Mouse (Mus musculus) neural tube, embryonic 13.5 days (tissue): ENCODE data around the gene Pcolce. TPM values are rescaled to one million over a fixed set of nuclear protein-coding genes. Genes with fewer than 3 reads are reported as not detected.
"Not testable (repeated sequence)": the region's sequence is repeated elsewhere in the genome, so short reads cannot be mapped to it uniquely, and the experiment has no call there.

ENCODE experiments used
- ATAC-seq: fragments of 200-750 bp; cut with Nextera tagmentation; 2 replicates; pipeline ENCODE4 v1.8.0; 2017; ENCODE audit warnings: low read depth, mild to moderate bottlenecking, moderate TSS enrichment, moderate library complexity
- H3K27ac ChIP-seq: fragments of 300-500 bp; sonication (generic); replicated peaks from 2 replicates; pipeline ENCODE4 v1.5.1; 2015; ENCODE audit warnings: moderate library complexity, mild to moderate bottlenecking, inconsistent platforms
- H3K27me3 ChIP-seq: fragments of 300-500 bp; sonication (generic); 2 replicates; pipeline ENCODE4 v1.6.1; 2015; ENCODE audit warnings: mild to moderate bottlenecking, inconsistent platforms
- H3K36me3 ChIP-seq: fragments of 300-500 bp; sonication (generic); 2 replicates; pipeline ENCODE4 v1.6.1; 2015; ENCODE audit warnings: mild to moderate bottlenecking, inconsistent platforms
- H3K4me1 ChIP-seq: fragments of 300-500 bp; sonication (generic); replicated peaks from 2 replicates; pipeline ENCODE4 v1.6.1; 2015; ENCODE audit warnings: inconsistent platforms
- H3K4me2 ChIP-seq: fragments of 300-500 bp; sonication (generic); 2 replicates; pipeline ENCODE4 v1.6.1; 2015; ENCODE audit warnings: inconsistent platforms, mild to moderate bottlenecking, moderate library complexity
- H3K4me3 ChIP-seq: fragments of 300-500 bp; sonication (generic); 2 replicates; pipeline ENCODE4 v1.5.1; 2015; ENCODE audit warnings: mild to moderate bottlenecking, inconsistent platforms
- H3K9ac ChIP-seq: fragments of 300-500 bp; sonication (generic); 2 replicates; pipeline ENCODE4 v1.6.1; 2015; ENCODE audit warnings: moderate library complexity, mild to moderate bottlenecking, inconsistent platforms
- H3K9me3 ChIP-seq: fragments of 300-500 bp; sonication (generic); 2 replicates; pipeline ENCODE4 v1.6.1; 2016; ENCODE audit warnings: inconsistent platforms
- WGBS: fragments of 180-500 bp; shearing (Covaris S2); methylation state at CpG from one replicate; pipeline ENCODE4 v1.1.7; 2015; 5-methylcytosine and 5-hydroxymethylcytosine counted together
- polyA plus RNA-seq: library from polyadenylated mRNA; unstranded; fragments of >200 nt; fragmentation: Nextera tagmentation; extraction: Ambion mirVana; gene quantifications from 2 replicates; pipeline ENCODE4 v1.2.1, GENCODE M21; 2015

Pcolce gene
- polyA plus RNA-seq, 1 experiment from 2014 or later = 42.7 TPM

- H3K9ac ChIP-seq = peak within 1 kb of the TSS; percentile 86
- H3K27me3 ChIP-seq = no peaks in the 10 kb centered on the region
- ATAC-seq = peak; percentile 98
- peaks cover 49% of the 10 kb centered on the region for H3K4me1 ChIP-seq
- WGBS = under 1% methylated on average over 45 of the region's 46 CpGs
- peak within 1 kb of the TSS; percentile 83 for H3K4me3 ChIP-seq
- no peaks in the 10 kb centered on the region for H3K9me3 ChIP-seq
- H3K27ac ChIP-seq = peak within 1 kb of the TSS; percentile 94
- H3K4me2 ChIP-seq = peak within 1 kb of the TSS; percentile 86
- H3K36me3 ChIP-seq = peaks cover 3% of the 10 kb centered on the region
These were observed 15.1 kb upstream of the Pcolce start, which contains the start of the genes Fbxo24, Lrch4 and Gm20605 for GRCm38 (mm10) chr5:137628498-137629305. Fbxo24 (minus strand) TSS chr5:137629002. Lrch4 (plus strand) TSS chr5:137629121. Gm20605 (plus strand) TSS chr5:137629175.

- peak overlapping the region; percentile 80 for H3K9ac ChIP-seq
- H3K27me3 ChIP-seq = no peaks in the 10 kb centered on the region
- H3K4me1 ChIP-seq = peaks cover 45% of the 10 kb centered on the region
- H3K9me3 ChIP-seq = no peaks in the 10 kb centered on the region; the same call in 1 of the 2 replicates
- no peaks in the 10 kb centered on the region for H3K36me3 ChIP-seq
- peak overlapping the region; percentile 65 for H3K4me2 ChIP-seq
- H3K27ac ChIP-seq = peak overlapping the region; percentile 93
- 3% methylated on average over 9 of the region's 9 CpGs for WGBS
- H3K4me3 ChIP-seq = peak overlapping the region; percentile 83
- no peak for ATAC-seq
These were observed 14.4 kb upstream of the Pcolce start for GRCm38 (mm10) chr5:137627991-137628390.

- peaks cover 11% of the 10 kb centered on the region for H3K4me1 ChIP-seq
- ATAC-seq = no peak
- H3K9me3 ChIP-seq = no peaks in the 10 kb centered on the region; the same call in 1 of the 2 replicates
- no peaks in the 10 kb centered on the region for H3K27me3 ChIP-seq
- H3K27ac ChIP-seq = no peak overlapping the region
- no peak overlapping the region for H3K9ac ChIP-seq
- H3K36me3 ChIP-seq = no peaks in the 10 kb centered on the region
- H3K4me2 ChIP-seq = no peak overlapping the region
- no peak overlapping the region for H3K4me3 ChIP-seq
- 88% methylated on average over 11 of the region's 11 CpGs for WGBS
These were observed 10.4 kb upstream of the Pcolce start for GRCm38 (mm10) chr5:137623937-137624530.

GRCm38 (mm10) chr5:137615347-137615746 is 1.8 kb upstream of the Pcolce start:
- Histone ChIP-seq H3K9me3 (no peaks in the 10 kb centered on the region), H3K9ac (no peak overlapping the region), H3K4me3 (no peak overlapping the region), H3K4me2 (no peak overlapping the region), H3K4me1 (peaks cover 5% of the 10 kb centered on the region; the same call in 1 of the 2 replicates), H3K27me3 (no peaks in the 10 kb centered on the region), H3K27ac (no peak overlapping the region), H3K36me3 (no peaks in the 10 kb centered on the region)
- ATAC-seq = no peak
- 89% methylated on average over 7 of the region's 7 CpGs for WGBS

- 88% methylated on average over 2 of the region's 2 CpGs for WGBS
- H3K27me3 ChIP-seq, ATAC-seq: not testable (repeated sequence)
These were observed 1.3 kb upstream of the Pcolce start for GRCm38 (mm10) chr5:137614921-137615320.

GRCm38 (mm10) chr5:137613076-137613475 is 508 bp downstream of the Pcolce start:
- H3K4me1 ChIP-seq = peaks cover 17% of the 10 kb centered on the region
- no peak for ATAC-seq
- H3K27me3 ChIP-seq = peaks cover 12% of the 10 kb centered on the region
- H3K36me3 ChIP-seq = no peaks in the 10 kb centered on the region
- no peak overlapping the region for H3K9ac ChIP-seq
- H3K27ac ChIP-seq = no peak overlapping the region
- H3K4me2 ChIP-seq = no peak overlapping the region
- H3K4me3 ChIP-seq = no peak overlapping the region
- H3K9me3 ChIP-seq = no peaks in the 10 kb centered on the region
- WGBS = 76% methylated on average over 5 of the region's 5 CpGs

More at GRCm38 (mm10) chr5:137614921-137615320, 1.3 kb upstream of the Pcolce start:
- H3K4me1 ChIP-seq, H3K36me3 ChIP-seq, H3K4me2 ChIP-seq, H3K9ac ChIP-seq, H3K27ac ChIP-seq, H3K9me3 ChIP-seq, H3K4me3 ChIP-seq: not testable (repeated sequence)

- Histone ChIP-seq H3K4me3 (peak overlapping the region; percentile 10), H3K4me2 (peak overlapping the region; percentile 37), H3K36me3 (no peaks in the 10 kb centered on the region), H3K27me3 (peaks cover 21% of the 10 kb centered on the region), H3K27ac (peak overlapping the region; percentile 78), H3K9me3 (no peaks in the 10 kb centered on the region), H3K9ac (peak overlapping the region; percentile 47; the same call in 1 of the 2 replicates), H3K4me1 (peaks cover 21% of the 10 kb centered on the region)
- ATAC-seq = 0 out of 2 replicates have a peak, but pooled peaks have one; percentile 8
- 44% methylated on average over 6 of the region's 6 CpGs for WGBS
These were observed 2.4 kb downstream of the Pcolce start for GRCm38 (mm10) chr5:137611245-137611602.

GRCm38 (mm10) chr5:137610548-137611244 is 2.9 kb downstream of the Pcolce start:
- Histone ChIP-seq H3K27me3 (peaks cover 21% of the 10 kb centered on the region), H3K4me1 (peaks cover 21% of the 10 kb centered on the region), H3K4me2 (peak overlapping the region; percentile 37), H3K4me3 (peak overlapping the region; percentile 10), H3K27ac (peak overlapping the region; percentile 78), H3K36me3 (no peaks in the 10 kb centered on the region), H3K9ac (peak overlapping the region; percentile 47; the same call in 1 of the 2 replicates), H3K9me3 (no peaks in the 10 kb centered on the region)
- WGBS = 20% methylated on average over 12 of the region's 12 CpGs
- no peak for ATAC-seq

GRCm38 (mm10) chr5:137610056-137610455 is 3.5 kb downstream of the Pcolce start:
- no peak for ATAC-seq
- 0 out of 2 replicates have a peak overlapping the region, but pooled peaks have one; percentile 47 for H3K9ac ChIP-seq
- 74% methylated on average over 4 of the region's 4 CpGs for WGBS
- H3K36me3 ChIP-seq = no peaks in the 10 kb centered on the region
- H3K4me3 ChIP-seq = peak overlapping the region; percentile 10
- peaks cover 21% of the 10 kb centered on the region for H3K4me1 ChIP-seq
- H3K4me2 ChIP-seq = peak overlapping the region; percentile 37
- peaks cover 21% of the 10 kb centered on the region for H3K27me3 ChIP-seq
- H3K27ac ChIP-seq = no peak overlapping the region
- no peaks in the 10 kb centered on the region for H3K9me3 ChIP-seq

GRCm38 (mm10) chr5:137609292-137609691 is 4.3 kb downstream of the Pcolce start:
- Histone ChIP-seq H3K9ac (no peak overlapping the region), H3K4me3 (no peak overlapping the region), H3K9me3 (no peaks in the 10 kb centered on the region), H3K27ac (no peak overlapping the region), H3K27me3 (peaks cover 21% of the 10 kb centered on the region), H3K36me3 (no peaks in the 10 kb centered on the region), H3K4me1 (peaks cover 21% of the 10 kb centered on the region), H3K4me2 (0 out of 2 replicates have a peak overlapping the region, but pooled peaks have one; percentile 45)
- no peak for ATAC-seq
- WGBS = 45% methylated on average over 3 of the region's 3 CpGs

GRCm38 (mm10) chr5:137608654-137609190 is 4.9 kb downstream of the Pcolce start:
- Histone ChIP-seq H3K27me3 (peaks cover 21% of the 10 kb centered on the region), H3K36me3 (no peaks in the 10 kb centered on the region), H3K9me3 (no peaks in the 10 kb centered on the region), H3K9ac (peak overlapping the region; percentile 62), H3K27ac (no peak overlapping the region), H3K4me2 (peak overlapping the region; percentile 45), H3K4me3 (peak overlapping the region; percentile 16), H3K4me1 (peaks cover 24% of the 10 kb centered on the region)
- no peak for ATAC-seq
- WGBS = 15% methylated on average over 22 of the region's 23 CpGs
